Mouse (Mus musculus): ENCODE results near the gene Crhr1.

DNA sequence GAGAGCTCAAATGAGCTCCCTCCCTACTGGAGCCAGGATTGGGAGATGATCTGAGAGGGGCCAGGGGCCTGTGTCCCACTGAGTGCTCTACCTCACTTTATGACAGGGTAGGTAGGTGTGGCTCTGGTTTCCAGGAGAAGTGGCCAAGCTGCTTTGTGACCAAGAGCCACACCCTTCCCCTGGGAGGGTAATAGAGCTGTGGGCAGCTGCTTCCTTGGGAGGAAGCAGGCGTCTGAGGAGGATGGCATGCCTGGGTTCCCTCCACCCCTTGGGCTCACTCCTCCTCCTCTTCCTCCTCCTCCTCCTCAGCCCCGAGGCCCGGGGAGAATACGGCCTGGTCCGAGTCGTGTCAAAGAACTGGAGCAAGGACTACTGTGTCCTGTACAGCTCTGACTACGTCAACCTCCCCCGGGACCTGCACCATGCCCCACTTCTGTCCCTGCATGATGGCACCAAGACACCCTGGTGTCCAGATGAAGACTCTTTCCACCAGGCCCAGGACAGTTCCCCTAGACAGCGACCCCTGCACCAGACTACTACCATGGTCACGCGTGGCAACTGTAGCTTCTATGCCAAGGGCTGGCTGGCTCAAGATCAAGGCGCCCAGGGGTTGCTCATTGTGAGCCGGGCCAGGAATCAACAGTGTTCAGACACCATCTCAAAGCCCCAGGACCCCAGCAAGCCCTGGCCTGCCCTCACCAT lies 53.6 kb downstream of the Crhr1 start, which contains the start of gene Sppl2c:
- TF ChIP-seq CTCF (IDR thresholded peaks at IDR 0.05; ENCODE audit: low read depth) (no peak), EP300 (IDR thresholded peaks at IDR 0.05; ENCODE audit: low read depth) (no peak)

All from liver, postnatal 0 days (tissue).